Mouse (Mus musculus) frontal cortex, postnatal 10 days (tissue): ENCODE results near the gene Asic3.
A peak's percentile ranks its signal among the peaks of the same experiment; 100 is the strongest.

Experiments used
- DNase-seq, 2 experiments: peaks; one replicate each; pipeline ENCODE4 v3.0.0; 2022; ENCODE audit warnings: low spot score in 2 of 2, mixed read lengths in 1 of 2

Asic3 gene

GRCm38 (mm10) chr5:24413042-24413693 lies at the start of gene Asic3:
Asic3 (plus strand) TSS chr5:24413392.
- DNase-seq, result no peak

DNA sequence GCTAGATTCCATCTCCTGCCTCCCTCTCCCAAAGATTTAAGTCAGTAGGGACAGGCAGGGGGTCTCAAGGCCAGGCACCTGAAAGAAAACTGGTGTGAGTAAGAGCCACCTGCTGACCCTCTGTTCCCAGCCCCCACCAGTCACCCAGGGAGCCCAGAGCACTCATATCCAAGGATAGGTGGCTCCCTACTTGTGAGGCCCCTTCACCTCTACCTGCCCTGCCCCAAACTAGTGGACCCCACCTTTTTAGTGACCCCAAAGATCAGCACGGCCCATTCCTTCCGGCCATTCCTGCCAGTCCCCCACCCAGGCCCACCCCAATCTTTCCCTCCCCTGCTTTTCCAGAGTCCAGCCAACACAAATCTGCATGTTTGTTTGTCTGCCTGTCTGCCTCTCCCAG lies 49.7 kb upstream of the Asic3 start:
- DNase-seq, result no peak

- DNase-seq, result no peak
Measured at GRCm38 (mm10) chr5:24364061-24364460, 49.1 kb upstream of the Asic3 start.

GRCm38 (mm10) chr5:24364508-24364907 lies 48.7 kb upstream of the Asic3 start, which contains the start of gene Nos3:
Nos3 (plus strand) TSS chr5:24364810.
- no peak for DNase-seq

DNA sequence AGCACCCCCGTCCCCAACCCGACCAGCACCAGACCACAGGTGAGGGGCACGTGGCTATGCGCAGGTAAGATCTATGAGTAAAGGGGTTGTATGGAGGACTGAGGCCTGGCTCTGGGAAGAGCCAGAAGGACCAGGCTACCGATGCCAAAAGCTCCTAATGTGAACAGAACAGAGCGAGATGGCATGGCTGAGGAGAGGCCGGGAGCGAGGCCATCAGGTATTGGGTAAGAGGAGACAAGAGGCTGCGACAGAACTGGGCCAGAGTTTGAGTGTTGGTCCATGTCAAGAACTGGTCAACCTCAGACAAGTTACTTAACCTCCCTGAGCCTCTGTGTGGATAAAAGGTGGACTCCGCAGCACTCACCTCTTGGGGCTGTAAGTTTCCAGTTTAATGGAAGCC lies 48.2 kb upstream of the Asic3 start:
- DNase-seq, result no peak

DNA sequence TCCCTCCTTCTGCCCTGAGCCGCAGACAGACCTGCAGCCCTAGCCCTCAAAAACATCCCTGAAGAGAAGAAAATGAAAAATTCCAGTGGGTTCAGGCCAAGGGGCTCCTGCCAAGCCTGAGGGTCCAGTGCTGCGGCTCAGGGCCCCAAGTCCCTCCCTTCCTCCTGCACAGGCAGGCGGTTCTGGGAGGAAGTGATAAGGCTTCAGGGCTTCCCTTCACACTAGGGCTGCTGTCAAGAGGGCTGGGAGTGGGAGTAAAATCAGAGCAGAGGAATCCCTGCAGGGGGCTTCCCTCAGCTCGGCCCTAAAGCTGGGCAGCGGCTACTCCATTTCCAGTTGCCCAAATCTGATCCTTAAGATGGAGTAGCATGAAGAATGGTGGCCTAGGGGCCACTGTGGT lies 47.7 kb upstream of the Asic3 start:
- no peak for DNase-seq

DNA sequence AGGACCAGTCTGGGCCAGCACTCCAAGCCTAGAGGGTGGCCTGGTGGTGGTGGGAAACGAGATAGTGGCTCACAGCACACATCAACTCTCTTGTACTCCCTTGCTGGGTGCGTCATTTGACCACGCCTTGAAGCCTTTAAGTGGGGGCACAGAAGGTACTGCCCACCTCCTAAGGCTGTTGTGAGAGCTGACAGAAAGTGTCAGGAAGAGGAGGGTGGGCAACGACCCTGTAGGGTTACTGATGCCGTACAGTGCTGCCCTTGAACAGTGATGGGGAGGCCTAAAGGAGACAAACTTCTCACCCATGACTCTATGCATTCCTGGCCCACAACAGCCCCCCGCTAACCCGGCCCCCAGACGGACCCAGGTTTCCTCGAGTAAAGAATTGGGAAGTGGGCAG lies 46.8 kb upstream of the Asic3 start:
- no peak for DNase-seq

DNA sequence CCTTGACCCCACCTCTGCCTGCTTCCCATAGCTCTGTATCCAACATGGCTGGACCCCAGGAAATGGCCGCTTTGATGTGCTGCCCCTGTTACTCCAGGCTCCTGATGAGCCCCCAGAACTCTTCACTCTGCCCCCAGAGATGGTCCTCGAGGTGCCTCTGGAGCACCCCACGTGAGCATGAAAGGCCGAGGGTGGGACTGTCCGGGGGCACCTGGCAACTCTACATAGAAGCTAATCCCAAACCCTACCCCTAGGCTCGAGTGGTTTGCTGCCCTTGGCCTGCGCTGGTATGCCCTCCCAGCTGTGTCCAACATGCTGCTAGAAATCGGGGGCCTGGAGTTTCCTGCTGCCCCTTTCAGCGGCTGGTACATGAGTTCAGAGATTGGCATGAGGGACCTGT lies 43.4 kb upstream of the Asic3 start:
- DNase-seq, result no peak

DNA sequence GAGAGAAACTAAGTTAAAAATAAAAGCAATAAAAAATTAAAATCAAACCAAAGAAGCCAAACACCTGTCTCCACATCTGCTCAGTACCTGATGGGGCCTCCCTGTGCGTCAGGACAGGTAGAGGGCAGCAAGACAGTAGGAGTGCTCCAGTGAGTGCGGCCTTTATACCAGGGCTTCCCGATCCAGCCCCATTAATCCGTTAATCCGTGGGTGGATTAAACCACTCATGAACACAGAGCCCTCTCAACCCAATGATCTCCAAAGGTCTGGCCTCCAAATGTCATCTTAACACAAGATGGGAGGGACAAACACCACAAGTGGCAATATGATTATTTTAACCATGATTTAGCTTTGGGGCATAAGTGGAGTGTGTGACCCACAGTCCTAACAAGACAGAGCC lies 39.4 kb upstream of the Asic3 start:
- DNase-seq, result no peak

- DNase-seq, result no peak
Measured at GRCm38 (mm10) chr5:24374216-24374615, 39.0 kb upstream of the Asic3 start.

- DNase-seq, result no peak
Measured at GRCm38 (mm10) chr5:24374666-24375328, 38.4 kb upstream of the Asic3 start.

GRCm38 (mm10) chr5:24378700-24379099 lies 34.5 kb upstream of the Asic3 start:
- DNase-seq, result no peak

DNA sequence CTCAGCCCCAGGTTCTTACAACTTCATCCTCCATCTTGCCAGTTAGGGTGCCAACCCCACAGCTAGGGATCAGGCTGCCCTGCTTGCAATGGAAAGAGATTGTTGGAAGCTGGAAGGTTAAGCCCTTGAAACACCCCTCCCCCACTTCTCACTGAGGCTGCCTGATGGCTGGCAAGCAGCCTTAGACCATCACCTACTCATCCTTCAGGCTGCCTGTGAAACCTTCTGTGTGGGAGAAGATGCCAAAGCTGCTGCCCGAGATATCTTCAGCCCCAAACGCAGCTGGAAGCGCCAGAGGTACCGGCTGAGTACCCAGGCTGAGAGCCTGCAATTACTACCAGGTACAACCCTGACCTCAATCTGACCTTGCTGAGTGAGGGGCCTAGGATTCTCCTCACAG lies 33.7 kb upstream of the Asic3 start:
- DNase-seq, result no peak

DNA sequence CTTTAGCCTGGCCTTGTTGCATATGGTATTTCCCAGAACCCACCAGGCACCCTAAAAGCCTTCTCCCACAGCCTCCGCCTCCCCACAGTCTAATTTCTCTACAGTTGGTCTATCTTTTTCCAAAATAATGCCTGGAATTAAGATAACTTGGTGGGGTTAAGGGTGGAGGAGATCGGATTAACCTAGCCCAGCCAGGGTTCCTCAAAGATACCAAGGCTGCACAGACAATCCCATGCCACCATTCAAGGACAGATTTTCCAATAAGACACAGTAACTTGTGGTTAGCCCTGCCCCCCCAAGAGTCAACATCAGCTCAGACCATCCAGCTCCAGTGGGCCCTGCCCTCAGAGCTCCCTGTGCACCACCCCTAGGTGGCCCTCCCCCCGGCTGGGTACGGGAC lies 32.7 kb upstream of the Asic3 start:
- no peak for DNase-seq

GRCm38 (mm10) chr5:24381486-24381885 lies 31.7 kb upstream of the Asic3 start:
- DNase-seq, result no peak

GRCm38 (mm10) chr5:24381988-24382387 lies 31.2 kb upstream of the Asic3 start:
- no peak for DNase-seq

DNA sequence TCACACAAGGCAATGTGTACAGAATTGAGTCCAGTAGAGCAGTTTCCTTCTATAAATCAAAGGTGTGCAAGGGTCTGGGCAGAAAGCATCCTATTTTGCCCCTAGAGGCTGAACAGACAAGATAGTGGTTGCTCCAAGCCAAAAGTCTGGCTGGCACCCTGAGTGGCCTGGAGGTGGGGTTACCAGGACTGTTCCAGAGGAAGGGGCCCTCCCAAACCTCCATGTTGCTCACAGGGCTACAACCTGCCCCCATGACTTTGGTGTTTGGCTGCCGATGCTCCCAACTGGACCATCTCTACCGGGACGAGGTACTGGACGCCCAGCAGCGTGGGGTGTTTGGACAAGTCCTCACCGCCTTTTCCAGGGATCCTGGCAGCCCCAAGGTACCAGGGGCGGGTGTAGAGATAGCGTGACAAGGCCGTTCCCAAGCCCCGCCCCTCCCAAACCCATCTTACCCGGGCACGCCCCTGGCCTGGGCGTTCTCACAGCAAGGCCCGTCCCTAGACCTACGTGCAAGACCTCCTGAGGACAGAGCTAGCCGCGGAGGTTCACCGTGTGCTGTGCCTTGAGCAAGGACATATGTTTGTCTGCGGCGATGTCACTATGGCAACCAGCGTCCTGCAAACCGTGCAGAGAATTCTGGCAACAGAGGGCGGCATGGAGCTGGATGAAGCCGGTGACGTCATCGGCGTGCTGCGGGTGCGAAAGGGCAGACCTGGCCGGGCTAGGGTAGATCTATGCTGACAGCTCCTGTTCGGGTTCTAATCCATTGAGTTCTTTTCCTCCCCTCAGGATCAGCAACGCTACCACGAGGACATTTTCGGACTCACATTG lies 29.9 kb upstream of the Asic3 start:
- DNase-seq, result peak; percentile 83 to 90

DNA sequence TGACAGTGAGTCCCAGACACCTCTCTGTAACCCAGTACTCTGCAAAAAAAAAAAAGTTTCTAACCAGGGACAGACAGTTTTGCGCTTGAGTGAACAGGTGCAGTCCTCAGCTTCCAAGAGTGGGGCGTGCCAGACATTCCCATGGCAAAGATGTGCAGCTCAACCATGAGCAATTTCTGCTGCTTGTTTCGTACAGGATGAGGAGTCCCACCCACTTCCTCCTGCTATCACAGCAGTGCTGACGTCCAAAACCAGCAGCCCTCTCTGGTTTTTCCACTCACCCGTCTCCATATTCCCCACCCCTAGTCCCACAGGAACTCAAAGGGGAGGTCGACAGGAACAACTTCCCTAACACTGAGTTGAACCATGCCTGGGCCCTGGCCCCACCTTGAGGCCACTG lies 28.8 kb upstream of the Asic3 start:
- no peak for DNase-seq

DNA sequence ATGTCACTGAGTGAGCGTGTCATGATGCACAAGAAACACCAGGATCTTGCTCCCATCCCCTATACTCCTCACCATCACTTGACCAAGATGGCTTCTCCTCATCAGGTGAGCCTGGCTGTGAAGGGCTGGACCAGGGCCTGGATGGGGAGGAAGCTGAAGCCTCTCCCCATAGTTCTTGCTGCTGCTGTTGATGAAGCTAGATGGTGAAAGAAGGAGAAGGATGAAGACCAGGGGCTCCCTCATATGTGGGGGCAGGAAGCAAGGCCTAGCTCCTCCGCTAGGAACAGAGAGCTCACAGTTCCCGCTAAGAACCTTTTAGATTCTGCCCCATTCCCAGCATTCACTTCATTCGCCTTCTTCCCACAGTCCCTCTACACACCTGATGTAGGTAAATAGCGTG lies 27.8 kb upstream of the Asic3 start:
- DNase-seq, result no peak

DNA sequence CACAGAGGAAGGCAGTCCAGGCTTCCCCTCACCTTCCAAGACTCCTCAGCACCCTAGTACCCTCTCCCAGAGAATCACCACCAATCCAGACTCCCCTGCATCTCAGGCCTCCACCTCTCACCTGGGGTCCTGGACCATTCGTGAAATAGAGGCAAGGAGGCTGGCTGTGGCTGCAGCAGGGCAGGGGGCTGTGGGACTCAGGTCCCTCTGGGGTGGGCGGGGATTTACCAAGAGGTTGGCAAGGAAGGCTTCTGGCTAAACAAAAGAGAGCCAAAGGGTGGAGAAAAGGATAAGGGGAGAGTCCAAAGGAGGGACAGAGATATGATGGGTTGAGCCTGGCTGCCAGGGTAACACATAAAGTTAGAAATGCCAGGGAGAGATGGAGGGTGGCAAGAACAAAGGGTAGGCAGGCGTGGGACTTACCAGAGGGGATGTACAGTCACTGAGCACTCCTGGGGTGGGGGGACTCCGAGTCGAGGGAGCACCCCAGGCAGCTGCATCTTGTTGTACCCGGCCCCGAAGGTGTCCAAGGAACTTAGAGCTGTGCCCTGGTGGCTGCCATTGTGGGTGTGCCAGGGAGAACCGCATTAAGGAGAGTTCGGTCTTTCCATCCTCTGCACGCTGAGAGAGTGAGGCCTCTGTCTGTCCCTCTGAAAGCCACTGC lies 27.2 kb upstream of the Asic3 start:
- no peak for DNase-seq

DNA sequence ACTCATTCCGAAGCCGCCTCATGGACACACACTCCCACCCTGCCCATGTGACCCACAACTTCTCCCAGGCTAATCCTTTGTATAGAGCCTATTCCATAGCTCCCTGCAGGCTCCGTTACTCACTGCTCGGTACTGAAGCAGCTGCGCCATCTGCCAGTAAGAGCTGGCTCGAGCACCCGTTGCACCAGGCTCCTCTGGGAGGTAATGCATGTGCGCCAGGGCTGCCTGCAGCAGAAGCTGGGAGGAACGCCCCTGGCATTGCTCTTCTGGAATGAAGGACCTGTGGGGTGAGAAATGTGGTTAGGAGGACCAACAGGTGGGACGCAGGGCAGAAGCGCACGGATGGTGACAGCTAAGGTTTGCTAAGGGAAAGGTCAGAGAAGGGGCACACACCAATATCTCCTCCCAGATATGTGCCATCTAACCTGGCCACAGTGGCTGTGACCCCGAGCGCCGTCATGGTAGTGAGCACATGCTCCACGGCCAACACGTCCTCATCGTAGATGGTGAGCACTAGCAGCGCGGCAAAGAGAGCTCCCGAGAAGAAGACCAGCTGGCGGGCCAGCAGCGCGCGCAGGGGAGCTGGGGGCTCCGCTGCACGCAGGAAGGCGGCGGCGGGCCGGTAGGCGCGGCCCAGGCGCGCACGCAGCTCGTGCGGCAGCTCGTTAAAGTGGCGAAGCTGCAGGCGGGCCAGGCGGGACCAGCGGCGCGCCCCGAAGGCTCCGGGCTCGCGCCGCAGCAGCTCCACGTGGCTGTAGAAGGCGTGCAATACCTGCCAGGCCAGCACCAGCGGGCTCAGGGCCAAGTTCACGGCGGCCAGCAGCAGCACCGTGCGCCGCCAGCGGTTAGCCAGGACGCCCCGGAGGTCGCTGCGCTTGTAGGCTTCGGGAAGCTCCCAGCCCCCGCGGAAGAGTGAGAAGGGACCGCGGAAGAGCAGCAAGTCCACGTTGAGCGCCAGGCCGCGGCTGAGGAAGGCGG lies 25.6 kb upstream of the Asic3 start:
- peak in 1 of 2 experiments; percentile 69 for DNase-seq
